ENCODE assay signal across 11 mouse cellular contexts in genomic region chr6:68915536-68915935, GRCm38 (mm10).
"Had no signal": no experiment of that assay in that cellular context is flagged by ENCODE, and none has a peak within 500 bp of the region (broad histone marks: within the 10 kb centered on the region; RNA-seq: fewer than 3 reads in every experiment).

No protein-coding gene starts in this region.

- H3K27ac ChIP-seq: left cerebral cortex, adult 2 months; limb, embryonic 10.5 days; liver, embryonic 12.5 days; lung, embryonic 15.5 days; midbrain, embryonic 13.5 days; neural tube, embryonic 12.5 days; stomach, postnatal 0 days had no signal

- H3K27me3 ChIP-seq: liver, embryonic 12.5 days; lung, embryonic 15.5 days; midbrain, embryonic 13.5 days; neural tube, embryonic 12.5 days had no signal

- H3K4me3 ChIP-seq: left cerebral cortex, adult 2 months; limb, embryonic 10.5 days; liver, embryonic 12.5 days; lung, embryonic 15.5 days; midbrain, embryonic 13.5 days; neural tube, embryonic 12.5 days had no signal

- ATAC-seq: intestine, embryonic 16.5 days; liver, embryonic 12.5 days; midbrain, embryonic 13.5 days had no signal

- H3K4me1 ChIP-seq: limb, embryonic 10.5 days; liver, embryonic 12.5 days; lung, embryonic 15.5 days; midbrain, embryonic 13.5 days; neural tube, embryonic 12.5 days had no signal

- DNase-seq: kidney, adult 8-10 months; kidney, postnatal 4 days; right cerebral cortex, postnatal 14 days had no signal

- H3K4me2 ChIP-seq: liver, embryonic 12.5 days; lung, embryonic 15.5 days; midbrain, embryonic 13.5 days; neural tube, embryonic 12.5 days had no signal

- H3K36me3 ChIP-seq: limb, embryonic 10.5 days; liver, embryonic 12.5 days; lung, embryonic 15.5 days; midbrain, embryonic 13.5 days; neural tube, embryonic 12.5 days had no signal

- H3K9me3 ChIP-seq: limb, embryonic 10.5 days; liver, embryonic 12.5 days; lung, embryonic 15.5 days; midbrain, embryonic 13.5 days; neural tube, embryonic 12.5 days had no signal

- H3K9ac ChIP-seq: liver, embryonic 12.5 days; lung, embryonic 15.5 days; midbrain, embryonic 13.5 days; neural tube, embryonic 12.5 days had no signal
